Mouse (Mus musculus) frontal cortex, adult 2 months (tissue): ENCODE data around the gene Kcne2. TPM values are rescaled to one million over a fixed set of nuclear protein-coding genes. Genes with fewer than 3 reads are reported as not detected.

ENCODE experiments used
- polyA plus RNA-seq: library from polyadenylated mRNA; depleted of rRNA; stranded (reverse); fragments of >200 nt; gene quantifications from 2 replicates; pipeline ENCODE4 v1.2.3, GENCODE M21; 2012; rRNA removed

Kcne2 gene
- polyA plus RNA-seq, 1 experiment: 0.26 TPM

Other genes with a start within 250 kb of the Kcne2 start
- 64.8 and 64.9 TPM in 2 replicates for gene Mrps6, start 234.1 kb upstream of the Kcne2 start, polyA plus RNA-seq
- gene Gm49711, start 234.1 kb upstream of the Kcne2 start, polyA plus RNA-seq: 0.40 TPM in 2 replicates
- 5.5 and 5.7 TPM in 2 replicates for gene Slc5a3, start 234.1 kb upstream of the Kcne2 start, polyA plus RNA-seq
- 33.7 and 35.8 TPM in 2 replicates for gene Smim11, start 8.9 kb downstream of the Kcne2 start, polyA plus RNA-seq
- gene Fam243, start 29.1 kb downstream of the Kcne2 start, polyA plus RNA-seq: not detected in 2 replicates
- 0.02 TPM in 1 of 2 replicates, not detected in the other for gene Kcne1, start 67.1 kb downstream of the Kcne2 start, polyA plus RNA-seq
- gene Rcan1, start 178.5 kb downstream of the Kcne2 start, polyA plus RNA-seq: 44.2 and 45.5 TPM in 2 replicates
- gene Clic6, start 193.3 kb downstream of the Kcne2 start, polyA plus RNA-seq: 0.67 and 0.82 TPM in 2 replicates